Mouse (Mus musculus) thymus, adult 2 months (tissue): ENCODE data around the gene Neurod2.

Experiments
- CTCF ChIP-seq: fragments of 200-500 bp; IDR thresholded peaks from 2 replicates; pipeline ENCODE4 v1.5.1; 2012; ENCODE audit warnings: mild to moderate bottlenecking, control low read depth, low read length, moderate library complexity, borderline replicate concordance; ENCODE audit not compliant: control insufficient read depth, poor library complexity, insufficient read depth; ENCODE audit errors: extremely low read depth
- POLR2A ChIP-seq: fragments of 200-500 bp; IDR thresholded peaks from 2 replicates; pipeline ENCODE4 v1.6.1; 2012; ENCODE audit warnings: mild to moderate bottlenecking, low read length, control low read depth, moderate library complexity; ENCODE audit not compliant: control insufficient read depth, poor library complexity, insufficient read depth; ENCODE audit errors: extremely low read depth

- TF ChIP-seq CTCF, result no peak
- TF ChIP-seq POLR2A, result no peak
These were observed at the start of gene Neurod2 for GRCm38 (mm10) chr11:98329081-98329959.
